Mouse (Mus musculus) hindbrain, embryonic 16.5 days (tissue): ENCODE data around the gene Btg2. TPM values are rescaled to one million over a fixed set of nuclear protein-coding genes. Genes with fewer than 3 reads are reported as not detected.

ENCODE experiments used
- ATAC-seq: fragments of 200-750 bp; cut with Nextera tagmentation; 2 replicates; pipeline ENCODE4 v1.8.0; 2017; ENCODE audit warnings: moderate TSS enrichment, moderate library complexity
- H3K27ac ChIP-seq: fragments of 300-500 bp; sonication (generic); 2 replicates; pipeline ENCODE4 v1.5.1; 2014; ENCODE audit warnings: low read depth, mild to moderate bottlenecking, control low read depth, low read length, moderate library complexity
- H3K27me3 ChIP-seq: fragments of 300-500 bp; sonication (generic); replicated peaks from 2 replicates; pipeline ENCODE4 v1.6.1; 2014; ENCODE audit warnings: low read length; ENCODE audit not compliant: control insufficient read depth, insufficient read depth
- H3K36me3 ChIP-seq: fragments of 300-500 bp; sonication (generic); 2 replicates; pipeline ENCODE4 v1.6.1; 2014; ENCODE audit warnings: mild to moderate bottlenecking, low read length, moderate library complexity, mixed read lengths; ENCODE audit not compliant: control insufficient read depth, insufficient read depth
- H3K4me1 ChIP-seq: fragments of 300-500 bp; sonication (generic); 2 replicates; pipeline ENCODE4 v1.6.1; 2014; ENCODE audit warnings: low read depth, low read length; ENCODE audit not compliant: control insufficient read depth, insufficient read depth
- H3K4me2 ChIP-seq: fragments of 300-500 bp; sonication (generic); 2 replicates; pipeline ENCODE4 v1.6.1; 2014; ENCODE audit warnings: mild to moderate bottlenecking, low read length, control low read depth, moderate library complexity
- H3K4me3 ChIP-seq: fragments of 300-500 bp; sonication (generic); 2 replicates; pipeline ENCODE4 v1.5.1; 2014; ENCODE audit warnings: mild to moderate bottlenecking, low read length, control low read depth, moderate library complexity
- H3K9ac ChIP-seq: fragments of 300-500 bp; sonication (generic); 2 replicates; pipeline ENCODE4 v1.6.1; 2014; ENCODE audit warnings: low read depth, mild to moderate bottlenecking, control low read depth, low read length, moderate library complexity
- H3K9me3 ChIP-seq: fragments of 300-500 bp; sonication (generic); 2 replicates; pipeline ENCODE4 v1.6.1; 2014; ENCODE audit warnings: mild to moderate bottlenecking, low read length, moderate library complexity; ENCODE audit not compliant: control insufficient read depth
- WGBS: fragments of 180-500 bp; shearing (Covaris S2); extraction: QIAGEN DNeasy Blood & Tissue Kit; methylation state at CpG from one replicate; pipeline ENCODE4 v1.1.7; 2014; 5-methylcytosine and 5-hydroxymethylcytosine counted together
- polyA plus RNA-seq: library from polyadenylated mRNA; unstranded; fragments of >200 nt; fragmentation: Nextera tagmentation; extraction: Ambion mirVana; gene quantifications from 2 replicates; pipeline ENCODE4 v1.2.1, GENCODE M21; 2015

The Btg2 gene
- polyA plus RNA-seq, 1 experiment from 2014 or later, result 28.0 TPM

GRCm38 (mm10) chr1:134026741-134027140 is 52.2 kb downstream of the Btg2 start:
- 81% methylated on average over 9 of the region's 9 CpGs for WGBS
- Histone ChIP-seq H3K27me3 (no peaks in the 10 kb centered on the region), H3K4me3 (no peak overlapping the region), H3K9me3 (no peaks in the 10 kb centered on the region), H3K27ac (no peak overlapping the region), H3K36me3 (no peaks in the 10 kb centered on the region), H3K4me2 (no peak overlapping the region), H3K9ac (no peak overlapping the region), H3K4me1 (no peaks in the 10 kb centered on the region)
- ATAC-seq, result no peak

GRCm38 (mm10) chr1:134025975-134026374 is 52.9 kb downstream of the Btg2 start:
- Histone ChIP-seq H3K27me3 (no peaks in the 10 kb centered on the region), H3K4me2 (no peak overlapping the region), H3K9me3 (no peaks in the 10 kb centered on the region), H3K36me3 (no peaks in the 10 kb centered on the region), H3K4me3 (no peak overlapping the region), H3K9ac (no peak overlapping the region), H3K27ac (no peak overlapping the region), H3K4me1 (no peaks in the 10 kb centered on the region)
- 68% methylated on average over 5 of the region's 5 CpGs for WGBS
- no peak for ATAC-seq

Other genes with a start within 250 kb of the Btg2 start
- 4.0 and 4.1 TPM in 2 replicates for gene Optc, start 171.1 kb downstream of the Btg2 start, polyA plus RNA-seq
- gene Prelp, start 157.7 kb downstream of the Btg2 start, polyA plus RNA-seq, result 12.0 and 17.0 TPM in 2 replicates
- 11.8 and 24.0 TPM in 2 replicates for gene Fmod, start 41.9 kb downstream of the Btg2 start, polyA plus RNA-seq
- 0.15 and 0.73 TPM in 2 replicates for gene Chit1, start 32.1 kb upstream of the Btg2 start, polyA plus RNA-seq
- 2.7 and 3.9 TPM in 2 replicates for gene Chil1, start 103.1 kb upstream of the Btg2 start, polyA plus RNA-seq
- gene Mybph, start 114.3 kb upstream of the Btg2 start, polyA plus RNA-seq, result 0.09 and 3.2 TPM in 2 replicates
- gene Adora1, start 156.3 kb upstream of the Btg2 start, polyA plus RNA-seq, result 29.8 and 35.9 TPM in 2 replicates
- 6.4 TPM in 1 of 2 replicates, not detected in the other for gene Myog, start 210.9 kb upstream of the Btg2 start, polyA plus RNA-seq